In genomic region chr8:126905387-126905786, GRCm38 (mm10) we compare ENCODE assay signal across 14 mouse cellular contexts. TPM values are rescaled to one million over a fixed set of nuclear protein-coding genes. Genes with fewer than 3 reads are reported as not detected.
DNase-seq lines count a peak whose midpoint lies in the region; ATAC-seq and TF ChIP-seq lines count a peak whose summit lies in the region.
"Had no signal": no experiment of that assay in that cellular context is flagged by ENCODE, and none has a peak within 500 bp of the region (broad histone marks: within the 10 kb centered on the region; RNA-seq: fewer than 3 reads in every experiment).

No protein-coding gene starts in this region.

- H3K4me1 ChIP-seq in heart, adult 2 months (ENCODE audit: control insufficient read depth, insufficient read depth, low read length): peaks cover 10% of the 10 kb centered on the region
- peaks cover 13% of the 10 kb centered on the region for H3K4me1 ChIP-seq in liver, postnatal 0 days (ENCODE audit: insufficient read depth)
- H3K4me1 ChIP-seq in liver, embryonic 11.5 days (replicated peaks; ENCODE audit: control insufficient read depth, insufficient read depth, low read length): peaks cover 4% of the 10 kb centered on the region
- H3K4me1 ChIP-seq in MEL (ENCODE audit: control insufficient read depth in 1 of 2, insufficient read depth in 2 of 2, low read length in 2 of 2): no peaks in the 10 kb centered on the region
- H3K4me1 ChIP-seq: forebrain, embryonic 15.5 days had no signal

- no peaks in the 10 kb centered on the region for H3K36me3 ChIP-seq in heart, adult 2 months (ENCODE audit: control insufficient read depth, insufficient read depth, low read length)
- H3K36me3 ChIP-seq in liver, postnatal 0 days (replicated peaks; ENCODE audit: insufficient read depth, low read length): no peaks in the 10 kb centered on the region
- no peaks in the 10 kb centered on the region for H3K36me3 ChIP-seq in liver, embryonic 11.5 days (ENCODE audit: control insufficient read depth, insufficient read depth, low read length)
- no peaks in the 10 kb centered on the region for H3K36me3 ChIP-seq in MEL (ENCODE audit: control insufficient read depth in 1 of 2, insufficient read depth in 2 of 2, low read length in 2 of 2)
- H3K36me3 ChIP-seq: forebrain, embryonic 15.5 days; G1E; liver, embryonic 13.5 days had no signal

- no peaks in the 10 kb centered on the region for H3K79me2 ChIP-seq in heart, adult 2 months (replicated peaks; ENCODE audit: control insufficient read depth, insufficient read depth, low read length)
- no peaks in the 10 kb centered on the region for H3K79me2 ChIP-seq in MEL (ENCODE audit: control insufficient read depth, insufficient read depth, low read length, poor library complexity)

- H3K27me3 ChIP-seq in heart, adult 2 months (ENCODE audit: control insufficient read depth, insufficient read depth, low read length): no peaks in the 10 kb centered on the region
- no peaks in the 10 kb centered on the region for H3K27me3 ChIP-seq in liver, postnatal 0 days (ENCODE audit: insufficient read depth, low read length)
- no peaks in the 10 kb centered on the region for H3K27me3 ChIP-seq in liver, embryonic 11.5 days (replicated peaks; ENCODE audit: control insufficient read depth, insufficient read depth, low read length)
- H3K27me3 ChIP-seq in MEL (ENCODE audit: control insufficient read depth in 1 of 2, insufficient read depth in 2 of 2, low read length in 2 of 2): no peaks in the 10 kb centered on the region
- H3K27me3 ChIP-seq: forebrain, embryonic 15.5 days; liver, embryonic 13.5 days had no signal

- TF ChIP-seq EP300 in heart, adult 2 months (IDR thresholded peaks at IDR 0.05; ENCODE audit: insufficient read depth, low read depth, low read length): no peak
- no peak for TF ChIP-seq EP300 in liver, postnatal 0 days (IDR thresholded peaks at IDR 0.05; ENCODE audit: low read depth)
- TF ChIP-seq EP300 in MEL (IDR thresholded peaks at IDR 0.05; ENCODE audit: low read depth in 1 of 2, low read length in 2 of 2): no peak

- no peak overlapping the region for H3K27ac ChIP-seq in heart, adult 2 months
- H3K27ac ChIP-seq in liver, postnatal 0 days (ENCODE audit: low read depth): no peak overlapping the region
- no peak overlapping the region for H3K27ac ChIP-seq in liver, embryonic 11.5 days (ENCODE audit: low read depth, low read length)
- H3K27ac ChIP-seq in MEL (ENCODE audit: control insufficient read depth, low read depth, low read length): no peak overlapping the region
- H3K27ac ChIP-seq: forebrain, embryonic 15.5 days; liver, embryonic 13.5 days had no signal

- DNase-seq in heart, adult 2 months: no peak
- DNase-seq in heart, postnatal 10 days: no peak
- peak; percentile 52 for DNase-seq in liver, postnatal 0 days
- DNase-seq in liver, embryonic 11.5 days (ENCODE audit: low spot score): no peak
- DNase-seq in MEL (ENCODE audit: low read depth, low spot score): peak; percentile 67
- DNase-seq in ovary, postnatal 14 days (ENCODE audit: low spot score): no peak
- no peak for DNase-seq in frontal cortex, postnatal 14 days (ENCODE audit: low spot score in 2 of 2)
- DNase-seq: kidney, adult 9 months; liver, embryonic 13.5 days; right cerebral cortex, adult 18-20 months had no signal

- ATAC-seq in liver, postnatal 0 days: no peak
- no peak for ATAC-seq in liver, embryonic 11.5 days (replicated peaks; ENCODE audit: low FRiP score)
- ATAC-seq in neutrophil, adult 5-6 weeks (ENCODE audit: extremely low read depth, insufficient number of reproducible peaks, low FRiP score, poor library complexity, severe bottlenecking): peak; percentile 59; the same call in 1 of the 2 replicates
- ATAC-seq: forebrain, embryonic 15.5 days had no signal

- H3K9me3 ChIP-seq in liver, postnatal 0 days (ENCODE audit: low read length): no peaks in the 10 kb centered on the region
- H3K9me3 ChIP-seq in liver, embryonic 11.5 days (ENCODE audit: control insufficient read depth, low read length): no peaks in the 10 kb centered on the region
- H3K9me3 ChIP-seq in MEL (replicated peaks; ENCODE audit: insufficient read depth, low read length): no peaks in the 10 kb centered on the region
- H3K9me3 ChIP-seq: forebrain, embryonic 15.5 days; G1E; liver, embryonic 13.5 days had no signal

- TF ChIP-seq RAD21 in MEL (IDR thresholded peaks at IDR 0.05; ENCODE audit: low read depth, low read length): peak; percentile 82

- no peak overlapping the region for H3K4me3 ChIP-seq in heart, adult 2 months
- H3K4me3 ChIP-seq in liver, postnatal 0 days (ENCODE audit: low read depth, low read length): no peak overlapping the region
- H3K4me3 ChIP-seq in liver, embryonic 11.5 days (ENCODE audit: low read depth, low read length): no peak overlapping the region
- no peak overlapping the region for H3K4me3 ChIP-seq in MEL (ENCODE audit: control insufficient read depth in 1 of 2, insufficient read depth in 1 of 2, low read depth in 2 of 2, low read length in 2 of 2)
- H3K4me3 ChIP-seq: forebrain, embryonic 15.5 days; liver, embryonic 13.5 days had no signal

- intact Hi-C loops in heart, adult 2 months (cut with DNase I): no loop called here
- intact Hi-C loops in heart, postnatal 10 days (cut with DNase I): no loop called here

- H3K4me2 ChIP-seq in liver, postnatal 0 days (ENCODE audit: low read depth, low read length): no peak overlapping the region
- no peak overlapping the region for H3K4me2 ChIP-seq in liver, embryonic 11.5 days
- H3K4me2 ChIP-seq: forebrain, embryonic 15.5 days; heart, embryonic 11.5 days; liver, embryonic 13.5 days had no signal

- H3K9ac ChIP-seq in heart, adult 2 months (ENCODE audit: low read depth, low read length): no peak overlapping the region
- no peak overlapping the region for H3K9ac ChIP-seq in liver, postnatal 0 days (replicated peaks)
- H3K9ac ChIP-seq in liver, embryonic 11.5 days (ENCODE audit: low read depth, low read length): no peak overlapping the region
- no peak overlapping the region for H3K9ac ChIP-seq in MEL (ENCODE audit: control insufficient read depth, low read depth, low read length, poor library complexity, severe bottlenecking)
- H3K9ac ChIP-seq: forebrain, embryonic 15.5 days; liver, embryonic 13.5 days had no signal

- peak; percentile 43 for TF ChIP-seq CTCF in heart, adult 2 months (IDR thresholded peaks at IDR 0.05)
- TF ChIP-seq CTCF in liver, postnatal 0 days (IDR thresholded peaks at IDR 0.05; ENCODE audit: low read depth): peak; percentile 60
- peak; percentile 37 to 73 (median 54) for TF ChIP-seq CTCF in MEL (IDR thresholded peaks at IDR 0.05 in 2 of 3, conservative IDR thresholded peaks at IDR 0.05 in 1 of 3; ENCODE audit: control insufficient read depth in 1 of 3, insufficient read depth in 1 of 3, low read depth in 2 of 3, low read length in 3 of 3, poor library complexity in 1 of 3, severe bottlenecking in 1 of 3)

- no peak for TF ChIP-seq POLR2A in heart, adult 2 months (IDR thresholded peaks at IDR 0.05; ENCODE audit: insufficient read depth, low read depth, low read length)
- no peak for TF ChIP-seq POLR2A in MEL (IDR thresholded peaks at IDR 0.05; ENCODE audit: control insufficient read depth in 1 of 2, insufficient read depth in 1 of 2, low read depth in 1 of 2, low read length in 2 of 2, poor library complexity in 1 of 2)

- WGBS in heart, adult 2 months: 99% methylated on average over 3 of the region's 3 CpGs
- WGBS in liver, postnatal 0 days (ENCODE audit: insufficient replicate concordance): 80% methylated on average over 3 of the region's 3 CpGs
- 82% methylated on average over 3 of the region's 3 CpGs for WGBS in liver, embryonic 11.5 days

TF ChIP-seq in MEL, 35 proteins besides CTCF, POLR2A, EP300 and RAD21:
- TF ChIP-seq ZC3H11A (IDR thresholded peaks at IDR 0.05; ENCODE audit: low read depth, low read length): peak; percentile 80
- TF ChIP-seq POLR2AphosphoS2 (IDR thresholded peaks at IDR 0.05; ENCODE audit: low read length): no peak
- TF ChIP-seq SMC3 (IDR thresholded peaks at IDR 0.05; ENCODE audit: low read depth, low read length): peak; percentile 82

RNA-seq across cellular contexts. Expression of gene Tomm20, which starts 40.3 kb away (rescaled TPM):
- total RNA-seq in heart, adult 2 months (2021): 10 to 100 TPM; 70.1 to 96.2 TPM
- polyA plus RNA-seq in heart, adult 2 months (2012; rRNA removed): 67.8 and 195 TPM in 2 replicates
- total RNA-seq in heart, postnatal 10 days (2021): 100 to 1,000 TPM in 1 of 2 experiments, 10 to 100 TPM in 1; 96.6 to 108 TPM
- 122 and 129 TPM in 2 replicates for polyA plus RNA-seq in liver, postnatal 0 days (2015; fragmentation: Nextera tagmentation; extraction: Ambion mirVana)
- polyA plus RNA-seq in liver, embryonic 11.5 days (2014; fragmentation: Nextera tagmentation; extraction: Ambion mirVana): 359 and 372 TPM in 2 replicates
- 618 and 676 TPM in 2 replicates for total RNA-seq in MEL (2012; rRNA removed)
- polyA plus RNA-seq in MEL (2012; ENCODE audit: insufficient read depth in 1 of 2, insufficient read length in 2 of 2, low read depth in 1 of 2, low replicate concordance in 2 of 2, missing spikeins in 1 of 2): 100 to 1,000 TPM in 1 of 2 experiments, not detected in 1; 886 TPM
- total RNA-seq in neutrophil, adult 5-6 weeks (2017): 79.6 and 102 TPM in 2 replicates

Comparison
In these comparisons a context has a peak if more than half of its experiments do, and no peak if none do; other contexts are left out.
1. DNase-seq: peak in liver, postnatal 0 days (single experiment) and MEL (single experiment); none in heart, adult 2 months (0 of 2), heart, postnatal 10 days (0 of 2), liver, embryonic 11.5 days (single experiment), ovary, postnatal 14 days (single experiment) and frontal cortex, postnatal 14 days (0 of 2).
2. Peak in every context shown above with its lines, with median percentiles within 50 percentile points of each other: CTCF ChIP-seq.